In the genomic region with DNA sequence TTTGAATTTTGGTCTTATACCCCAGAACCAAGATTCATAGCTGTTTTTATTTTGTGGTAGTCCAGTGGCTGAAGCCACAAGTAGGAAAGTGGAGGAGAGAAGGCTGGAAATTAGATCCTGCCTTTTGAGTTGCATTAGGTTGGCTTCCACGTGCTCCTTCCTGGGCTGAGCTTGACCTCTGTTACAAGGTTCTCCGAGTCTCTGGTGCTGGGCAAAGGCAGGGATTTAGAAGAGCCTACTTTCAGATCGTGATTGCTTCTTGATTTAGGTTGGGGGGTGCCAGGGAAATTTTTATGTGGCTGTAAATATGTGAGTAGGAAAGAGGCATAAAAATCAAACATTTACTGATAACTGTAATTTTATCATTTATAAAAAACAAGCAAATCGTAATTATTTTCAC, we compare ENCODE assay signal across 24 mouse cellular contexts. TPM values are rescaled to one million over a fixed set of nuclear protein-coding genes. Genes with fewer than 3 reads are reported as not detected.
"Had no signal": no experiment of that assay in that cellular context is flagged by ENCODE, and none has a peak within 500 bp of the region (broad histone marks: within the 10 kb centered on the region; RNA-seq: fewer than 3 reads in every experiment).

No protein-coding gene starts in this region.

- H3K27ac ChIP-seq: kidney, embryonic 15.5 days; left cerebral cortex, adult 2 months; limb, embryonic 10.5 days; liver, embryonic 15.5 days; neural tube, embryonic 12.5 days had no signal

- H3K9me3 ChIP-seq: kidney, embryonic 15.5 days; limb, embryonic 10.5 days; liver, embryonic 15.5 days; neural tube, embryonic 12.5 days had no signal

- ATAC-seq: lung, postnatal 0 days had no signal

- DNase-seq: kidney, postnatal 14 days; lung, adult 2 months; lung, postnatal 36 days; midbrain, embryonic 14.5 days; retina, postnatal 1 day; right cerebral cortex, postnatal 4 days; spleen, adult 18-20 months; thymus, adult 18-20 months; thymus, postnatal 14 days had no signal

- H3K9ac ChIP-seq: kidney, embryonic 15.5 days; liver, embryonic 15.5 days; neural tube, embryonic 12.5 days had no signal

- H3K27me3 ChIP-seq: kidney, embryonic 15.5 days; liver, embryonic 15.5 days; neural tube, embryonic 12.5 days had no signal

- H3K4me3 ChIP-seq: kidney, embryonic 15.5 days; left cerebral cortex, adult 2 months; limb, embryonic 10.5 days; liver, embryonic 15.5 days; neural tube, embryonic 12.5 days had no signal

- H3K4me2 ChIP-seq: kidney, embryonic 15.5 days; liver, embryonic 15.5 days; neural tube, embryonic 12.5 days had no signal

RNA-seq across cellular contexts. Expression of a gene that starts 14.2 kb away (rescaled TPM):
- total RNA-seq: layer of hippocampus, adult 8-10 months; layer of hippocampus, postnatal 14 days; left cerebral cortex, adult 2 months; left cerebral cortex, postnatal 14 days; megakaryocyte progenitor cell, adult 5-6 weeks; monocyte, adult 5-6 weeks; neutrophil, adult 5-6 weeks had no signal
- polyA plus RNA-seq: kidney, embryonic 15.5 days; large intestine, adult 2 months; limb, embryonic 10.5 days; limb, embryonic 14.5 days; liver, embryonic 15.5 days; lung, adult 2 months; lung, postnatal 0 days; midbrain, embryonic 14.5 days; neural tube, embryonic 12.5 days; stomach, embryonic 14.5 days had no signal
